Mouse (Mus musculus) hindbrain, embryonic 12.5 days (tissue): ENCODE results near the gene Zbtb18. TPM values are rescaled to one million over a fixed set of nuclear protein-coding genes. Genes with fewer than 3 reads are reported as not detected.

ENCODE experiments used
- ATAC-seq: fragments of 200-750 bp; cut with Nextera tagmentation; 2 replicates; pipeline ENCODE4 v1.8.0; 2017; ENCODE audit warnings: moderate TSS enrichment; ENCODE audit not compliant: low FRiP score
- H3K27ac ChIP-seq: fragments of 300-500 bp; sonication (generic); 2 replicates; pipeline ENCODE4 v1.5.1; 2016; ENCODE audit warnings: mild to moderate bottlenecking
- H3K27me3 ChIP-seq: fragments of 300-500 bp; sonication (generic); 2 replicates; pipeline ENCODE4 v1.6.1; 2016; ENCODE audit warnings: mild to moderate bottlenecking
- H3K36me3 ChIP-seq: fragments of 300-500 bp; sonication (generic); 2 replicates; pipeline ENCODE4 v1.6.1; 2016; ENCODE audit warnings: mild to moderate bottlenecking
- H3K4me1 ChIP-seq: fragments of 300-500 bp; sonication (generic); 2 replicates; pipeline ENCODE4 v1.6.1; 2016
- H3K4me2 ChIP-seq: fragments of 300-500 bp; sonication (generic); replicated peaks from 2 replicates; pipeline ENCODE4 v1.6.1; 2016; ENCODE audit warnings: mild to moderate bottlenecking
- H3K4me3 ChIP-seq: fragments of 300-500 bp; sonication (generic); 2 replicates; pipeline ENCODE4 v1.5.1; 2016; ENCODE audit warnings: mild to moderate bottlenecking
- H3K9ac ChIP-seq: fragments of 300-500 bp; sonication (generic); 2 replicates; pipeline ENCODE4 v1.6.1; 2016; ENCODE audit warnings: mild to moderate bottlenecking, moderate library complexity
- H3K9me3 ChIP-seq: fragments of 300-500 bp; sonication (generic); replicated peaks from 2 replicates; pipeline ENCODE4 v1.6.1; 2016; ENCODE audit warnings: mild to moderate bottlenecking
- WGBS: fragments of 180-500 bp; shearing (Covaris S2); methylation state at CpG from one replicate; pipeline ENCODE4 v1.1.7; 2016; 5-methylcytosine and 5-hydroxymethylcytosine counted together
- polyA plus RNA-seq: library from polyadenylated mRNA; unstranded; fragments of >200 nt; fragmentation: Nextera tagmentation; extraction: Ambion mirVana; gene quantifications from 2 replicates; pipeline ENCODE4 v1.2.1, GENCODE M21; 2016

Gene Zbtb18
- polyA plus RNA-seq, 1 experiment from 2014 or later = 10.0 TPM

DNA sequence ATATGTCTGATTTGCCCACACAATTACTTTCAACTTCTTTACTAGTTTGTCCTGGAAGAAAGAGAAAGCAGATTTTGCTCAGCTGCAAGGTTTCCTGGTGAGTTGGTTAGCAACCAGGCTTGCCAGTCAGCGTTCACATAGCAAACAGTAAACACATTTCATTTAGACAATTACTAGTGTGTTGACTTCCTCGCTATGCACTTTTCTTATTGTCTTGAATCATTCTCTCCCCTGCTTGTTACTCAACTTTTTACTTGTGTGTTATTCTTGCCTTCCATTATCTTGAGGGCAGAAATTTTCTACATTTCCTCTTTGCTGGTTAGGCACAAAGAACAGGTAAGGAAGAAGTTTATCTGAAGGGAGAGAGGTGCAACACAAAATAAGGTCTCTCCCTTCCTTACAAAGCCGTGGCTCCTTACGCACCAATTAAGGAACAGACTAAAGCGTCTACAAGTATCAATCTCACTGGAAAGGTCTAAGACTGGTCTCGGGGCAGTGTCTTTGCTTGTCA lies 1.1 kb upstream of the Zbtb18 start:
- Histone ChIP-seq H3K4me3 (peak overlapping the region; percentile 88), H3K27ac (peak overlapping the region; percentile 97), H3K9me3 (no peaks in the 10 kb centered on the region), H3K27me3 (no peaks in the 10 kb centered on the region), H3K36me3 (no peaks in the 10 kb centered on the region), H3K4me1 (peaks cover 22% of the 10 kb centered on the region), H3K9ac (peak overlapping the region; percentile 72), H3K4me2 (peak overlapping the region; percentile 70)
- 0% methylated on average over 6 of the region's 6 CpGs for WGBS
- no peak for ATAC-seq

DNA sequence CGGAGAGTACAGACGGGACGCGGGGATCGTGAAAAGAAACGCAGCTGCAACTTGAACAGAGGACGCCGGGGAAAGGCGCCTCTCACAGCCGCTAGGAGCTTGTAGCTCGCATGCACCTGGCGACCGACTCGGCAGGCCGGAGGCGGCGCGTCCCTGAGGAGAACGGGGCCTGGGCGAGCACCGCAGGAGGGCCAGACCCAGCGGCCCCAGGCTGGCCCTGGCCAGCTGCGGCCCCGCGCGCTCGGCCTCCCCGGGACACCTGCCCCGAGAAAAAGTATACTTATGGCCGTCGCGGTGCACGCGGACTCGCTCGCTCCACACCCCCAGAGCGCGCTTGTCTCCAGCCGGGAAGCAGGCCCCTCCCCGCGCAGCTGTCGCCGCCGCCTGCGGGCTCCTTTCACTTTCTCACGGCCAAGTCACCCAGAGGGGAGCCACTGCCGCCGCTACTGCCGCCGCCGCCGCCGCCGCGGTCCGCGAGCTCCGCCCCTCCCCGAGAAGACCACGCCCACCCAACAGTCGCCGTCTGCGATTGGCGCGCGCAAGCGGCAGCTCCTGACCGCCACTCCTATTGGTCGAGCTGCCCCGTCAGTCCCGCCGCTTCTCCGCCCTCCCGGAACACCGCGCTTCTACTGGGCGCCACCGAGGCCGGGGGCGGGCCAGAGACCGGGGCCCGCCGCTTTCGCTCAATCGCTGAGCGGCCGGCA lies 507 bp upstream of the Zbtb18 start:
- H3K36me3 ChIP-seq = no peaks in the 10 kb centered on the region
- peak overlapping the region; percentile 88 for H3K4me3 ChIP-seq
- H3K27ac ChIP-seq = peak overlapping the region; percentile 97
- under 1% methylated on average over 87 of the region's 87 CpGs for WGBS
- peak; percentile 99 for ATAC-seq
- H3K27me3 ChIP-seq = no peaks in the 10 kb centered on the region
- H3K4me2 ChIP-seq = peak overlapping the region; percentile 70
- peak overlapping the region; percentile 72 for H3K9ac ChIP-seq
- no peaks in the 10 kb centered on the region for H3K9me3 ChIP-seq
- H3K4me1 ChIP-seq = peaks cover 28% of the 10 kb centered on the region

- H3K9me3 ChIP-seq = no peaks in the 10 kb centered on the region
- H3K36me3 ChIP-seq = peaks cover 8% of the 10 kb centered on the region
- H3K9ac ChIP-seq = peak overlapping the region; percentile 98
- peak overlapping the region; percentile 74 for H3K4me2 ChIP-seq
- peak overlapping the region; percentile 100 for H3K27ac ChIP-seq
- no peaks in the 10 kb centered on the region for H3K27me3 ChIP-seq
- peaks cover 42% of the 10 kb centered on the region for H3K4me1 ChIP-seq
- WGBS = under 1% methylated on average over 38 of the region's 62 CpGs
- ATAC-seq = no peak
- H3K4me3 ChIP-seq = peak overlapping the region; percentile 88
Observed at GRCm38 (mm10) chr1:177442821-177443723, 921 bp downstream of the Zbtb18 start.

GRCm38 (mm10) chr1:177443724-177444482 lies 1.8 kb downstream of the Zbtb18 start:
- peak overlapping the region; percentile 98 for H3K9ac ChIP-seq
- H3K4me3 ChIP-seq = peak overlapping the region; percentile 88
- H3K36me3 ChIP-seq = peaks cover 12% of the 10 kb centered on the region
- peak overlapping the region; percentile 100 for H3K27ac ChIP-seq
- H3K4me1 ChIP-seq = peaks cover 45% of the 10 kb centered on the region
- H3K27me3 ChIP-seq = no peaks in the 10 kb centered on the region
- WGBS = 13% methylated on average over 9 of the region's 9 CpGs
- no peak for ATAC-seq
- peak overlapping the region; percentile 74 for H3K4me2 ChIP-seq
- H3K9me3 ChIP-seq = no peaks in the 10 kb centered on the region

- Histone ChIP-seq H3K9ac (peak overlapping the region; percentile 98), H3K27ac (peak overlapping the region; percentile 100), H3K4me1 (peaks cover 48% of the 10 kb centered on the region), H3K9me3 (no peaks in the 10 kb centered on the region), H3K36me3 (peaks cover 12% of the 10 kb centered on the region), H3K27me3 (no peaks in the 10 kb centered on the region), H3K4me2 (peak overlapping the region; percentile 74), H3K4me3 (peak overlapping the region; percentile 88)
- no peak for ATAC-seq
- 3% methylated on average over 3 of the region's 3 CpGs for WGBS
Observed at GRCm38 (mm10) chr1:177444483-177444810, 2.3 kb downstream of the Zbtb18 start.

DNA sequence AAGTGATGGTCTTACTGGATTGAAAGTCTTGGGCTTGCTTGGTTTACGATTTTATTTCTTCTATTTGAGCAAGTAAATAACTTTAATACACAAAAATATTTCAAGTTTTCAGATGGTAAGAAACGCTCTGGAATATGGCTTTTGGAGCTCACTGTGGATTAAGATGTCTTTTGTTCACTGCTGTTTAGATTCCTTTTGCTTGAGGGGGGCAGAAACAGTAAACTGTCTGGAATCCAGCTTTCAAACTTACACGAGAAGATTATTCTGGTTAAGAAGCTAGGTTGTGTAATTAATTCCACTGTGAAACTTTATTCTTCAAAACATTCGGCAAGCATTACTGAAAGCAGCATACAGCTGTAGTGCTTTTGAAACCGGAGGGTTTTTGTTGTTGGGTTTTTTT lies 2.8 kb downstream of the Zbtb18 start:
- WGBS = 25% methylated on average over 5 of the region's 5 CpGs
- Histone ChIP-seq H3K4me2 (peak overlapping the region; percentile 74), H3K4me1 (peaks cover 50% of the 10 kb centered on the region), H3K27ac (peak overlapping the region; percentile 100), H3K36me3 (peaks cover 12% of the 10 kb centered on the region), H3K9me3 (no peaks in the 10 kb centered on the region), H3K27me3 (no peaks in the 10 kb centered on the region), H3K9ac (peak overlapping the region; percentile 98), H3K4me3 (peak overlapping the region; percentile 88)
- ATAC-seq = no peak

- peak overlapping the region; percentile 83 for H3K27ac ChIP-seq
- 22% methylated on average over 7 of the region's 7 CpGs for WGBS
- peak overlapping the region; percentile 88 for H3K4me3 ChIP-seq
- H3K4me1 ChIP-seq = peaks cover 50% of the 10 kb centered on the region
- H3K9ac ChIP-seq = peak overlapping the region; percentile 63
- peak overlapping the region; percentile 74 for H3K4me2 ChIP-seq
- H3K36me3 ChIP-seq = peaks cover 12% of the 10 kb centered on the region
- no peaks in the 10 kb centered on the region for H3K9me3 ChIP-seq
- H3K27me3 ChIP-seq = no peaks in the 10 kb centered on the region
- ATAC-seq = no peak
Observed at GRCm38 (mm10) chr1:177445461-177446130, 3.4 kb downstream of the Zbtb18 start.

- H3K9me3 ChIP-seq = no peaks in the 10 kb centered on the region
- peaks cover 12% of the 10 kb centered on the region for H3K36me3 ChIP-seq
- ATAC-seq = 0 out of 2 replicates have a peak, but pooled peaks have one; percentile 14
- peak overlapping the region; percentile 74 for H3K4me2 ChIP-seq
- peak overlapping the region; percentile 79 for H3K27ac ChIP-seq
- peak overlapping the region; percentile 53 for H3K9ac ChIP-seq
- 4% methylated on average over 9 of the region's 9 CpGs for WGBS
- peaks cover 50% of the 10 kb centered on the region for H3K4me1 ChIP-seq
- peak overlapping the region; percentile 33 for H3K4me3 ChIP-seq
- H3K27me3 ChIP-seq = no peaks in the 10 kb centered on the region
Observed at GRCm38 (mm10) chr1:177447086-177447485, 4.9 kb downstream of the Zbtb18 start.

GRCm38 (mm10) chr1:177447541-177448111 lies 5.5 kb downstream of the Zbtb18 start:
- WGBS = 20% methylated on average over 12 of the region's 12 CpGs
- Histone ChIP-seq H3K4me3 (peak overlapping the region; percentile 33), H3K4me2 (peak overlapping the region; percentile 74), H3K4me1 (peaks cover 51% of the 10 kb centered on the region), H3K36me3 (peaks cover 12% of the 10 kb centered on the region), H3K9ac (peak overlapping the region; percentile 53), H3K9me3 (no peaks in the 10 kb centered on the region), H3K27ac (peak overlapping the region; percentile 79), H3K27me3 (no peaks in the 10 kb centered on the region)
- ATAC-seq = peak; percentile 21

- Histone ChIP-seq H3K4me3 (peak overlapping the region; percentile 33), H3K9ac (peak overlapping the region; percentile 53), H3K27ac (peak overlapping the region; percentile 79), H3K4me2 (peak overlapping the region; percentile 74), H3K9me3 (no peaks in the 10 kb centered on the region), H3K36me3 (peaks cover 12% of the 10 kb centered on the region), H3K27me3 (no peaks in the 10 kb centered on the region), H3K4me1 (peaks cover 51% of the 10 kb centered on the region)
- 68% methylated on average over 25 of the region's 25 CpGs for WGBS
- ATAC-seq = no peak
Observed at GRCm38 (mm10) chr1:177448121-177448561, 6.0 kb downstream of the Zbtb18 start.

DNA sequence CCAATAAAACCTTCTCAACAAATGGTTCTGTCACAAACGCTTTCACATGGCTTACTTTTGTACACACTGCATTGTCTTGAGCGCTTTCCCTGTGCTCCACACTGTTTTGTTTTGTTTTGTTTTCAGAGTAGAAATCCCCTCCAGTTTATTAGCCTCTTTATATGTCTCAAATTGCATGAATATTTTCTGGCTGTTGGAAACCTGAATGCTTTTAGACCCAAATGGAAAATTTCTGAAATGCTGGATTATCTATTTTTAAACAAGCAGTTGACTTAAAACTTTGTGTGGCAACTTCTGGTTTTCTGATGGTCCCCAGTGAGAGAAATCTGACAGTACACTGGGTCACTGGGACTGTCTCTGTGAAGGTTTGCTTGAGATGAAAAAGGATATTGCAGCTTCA lies 6.8 kb downstream of the Zbtb18 start:
- H3K36me3 ChIP-seq = peaks cover 12% of the 10 kb centered on the region
- H3K4me1 ChIP-seq = peaks cover 45% of the 10 kb centered on the region
- WGBS = 27% methylated on average over 2 of the region's 2 CpGs
- H3K9ac ChIP-seq = no peak overlapping the region
- H3K9me3 ChIP-seq = no peaks in the 10 kb centered on the region
- H3K27ac ChIP-seq = peak overlapping the region; percentile 40; the same call in 1 of the 2 replicates
- no peaks in the 10 kb centered on the region for H3K27me3 ChIP-seq
- peak overlapping the region; percentile 74 for H3K4me2 ChIP-seq
- H3K4me3 ChIP-seq = peak overlapping the region; percentile 28
- no peak for ATAC-seq
